Mouse (Mus musculus): Measurements from ENCODE around the gene Mid1.

DNA sequence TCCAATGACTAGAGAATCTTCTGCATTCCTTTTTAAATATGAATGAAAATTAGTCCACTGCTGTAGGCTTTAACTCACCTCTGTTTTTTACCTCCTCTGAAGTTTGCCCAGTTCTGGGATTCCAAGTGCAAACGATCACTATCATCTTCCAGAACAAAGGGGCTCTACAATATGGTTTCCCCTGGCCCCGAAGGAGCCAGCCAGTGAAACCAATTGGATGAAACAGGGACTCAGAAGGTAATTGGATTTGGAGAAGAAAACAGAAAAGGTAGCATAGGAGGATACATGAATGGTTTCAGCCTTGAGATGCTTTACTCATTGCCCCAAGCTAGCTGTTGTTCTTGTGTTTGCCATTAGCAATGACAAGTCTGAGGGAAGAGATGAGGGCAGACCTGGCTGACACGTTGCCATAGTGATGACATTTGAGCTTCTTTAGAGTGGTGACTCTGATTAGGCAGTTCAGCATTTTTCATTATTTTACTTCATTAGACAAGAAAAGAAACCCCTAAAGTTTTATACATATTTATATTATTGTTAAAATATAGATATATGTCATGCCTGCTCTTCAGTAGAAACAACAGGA is 50.5 kb downstream of the Mid1 start:
- TF ChIP-seq EP300 (IDR thresholded peaks at IDR 0.05; ENCODE audit: low read depth), result no peak
- no peak for TF ChIP-seq CTCF (IDR thresholded peaks at IDR 0.05; ENCODE audit: low read depth)
